Mouse (Mus musculus): Measurements from ENCODE around the gene Dab1.

Gene Dab1

DNA sequence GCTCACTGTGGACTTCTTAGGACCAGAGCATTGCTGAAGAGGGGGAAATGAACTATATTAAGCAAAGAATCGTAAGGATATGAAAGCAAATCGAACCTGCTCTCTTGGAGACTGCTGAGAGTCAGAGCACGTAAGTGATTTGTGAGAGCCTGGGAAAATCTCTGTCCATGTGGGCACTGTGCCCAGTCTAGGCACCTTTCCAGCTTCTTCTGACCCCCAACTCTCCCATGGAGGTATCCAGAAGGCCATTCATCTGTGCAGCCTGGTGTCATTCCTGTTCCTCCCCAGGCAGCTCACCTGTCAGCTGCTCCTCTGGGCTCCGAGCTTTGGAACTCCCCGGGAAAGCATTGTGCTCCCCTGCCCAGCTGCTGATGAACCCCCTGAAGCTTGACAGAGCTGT lies 389.2 kb downstream of the Dab1 start:
- peak; percentile 92 to 95 for DNase-seq

DNA sequence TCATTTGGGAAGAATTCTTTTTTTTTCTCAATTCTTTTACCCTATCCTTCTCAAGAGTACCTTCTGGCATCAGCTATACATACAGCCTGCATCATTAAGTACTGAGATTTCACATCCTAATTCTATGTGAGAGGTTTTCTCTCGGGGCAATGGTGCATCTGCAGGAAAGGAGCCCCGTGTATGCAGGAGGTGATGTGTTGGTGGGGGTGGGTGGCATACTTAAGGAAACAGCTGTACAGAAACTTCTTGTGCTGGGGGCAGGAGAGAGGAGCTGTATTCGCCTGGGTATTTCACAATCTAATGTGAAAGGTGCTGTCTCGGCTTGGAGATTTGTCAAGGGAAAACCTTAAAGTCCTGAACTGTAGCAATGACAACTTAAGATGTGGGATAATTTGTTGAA lies 392.5 kb downstream of the Dab1 start:
- no peak for DNase-seq

- no peak for DNase-seq
These were observed 393.0 kb downstream of the Dab1 start for GRCm38 (mm10) chr4:104012150-104012549.

DNA sequence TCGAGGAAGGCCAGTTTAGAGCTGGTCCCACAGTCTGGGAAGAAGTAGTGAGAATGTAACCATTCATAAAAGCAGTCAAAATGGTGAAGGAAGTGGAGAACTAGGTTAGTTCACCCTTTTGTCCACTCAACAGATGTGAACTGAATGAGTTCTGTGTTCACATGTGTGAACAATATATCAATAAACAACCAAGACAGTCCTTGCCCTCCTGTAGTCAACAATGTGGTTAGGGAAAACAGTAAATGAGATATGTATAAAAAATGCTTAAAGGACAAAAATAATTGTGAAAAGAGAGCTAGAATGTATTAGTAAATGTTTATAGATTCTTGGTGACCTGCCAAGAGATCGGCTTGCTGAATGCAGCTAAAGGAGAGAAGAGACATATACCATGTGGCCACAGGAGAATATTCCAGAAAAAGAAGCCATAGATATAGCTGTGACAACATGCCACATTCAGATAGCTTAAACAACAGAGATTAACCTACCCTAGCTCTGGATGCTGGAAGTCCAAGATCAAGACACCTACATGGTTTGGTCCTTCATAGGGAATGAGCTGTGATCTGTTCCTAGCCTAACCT lies 406.0 kb downstream of the Dab1 start:
- no peak for DNase-seq

- DNase-seq: no peak
These were observed 407.7 kb downstream of the Dab1 start for GRCm38 (mm10) chr4:104026834-104027233.

- no peak for DNase-seq
These were observed 408.1 kb downstream of the Dab1 start for GRCm38 (mm10) chr4:104027239-104027638.

- DNase-seq: no peak
These were observed 416.9 kb downstream of the Dab1 start for GRCm38 (mm10) chr4:104036091-104036490.

- DNase-seq: no peak
These were observed 420.4 kb downstream of the Dab1 start for GRCm38 (mm10) chr4:104039588-104039987.

- no peak for DNase-seq
These were observed 424.3 kb downstream of the Dab1 start for GRCm38 (mm10) chr4:104043441-104043840.

DNA sequence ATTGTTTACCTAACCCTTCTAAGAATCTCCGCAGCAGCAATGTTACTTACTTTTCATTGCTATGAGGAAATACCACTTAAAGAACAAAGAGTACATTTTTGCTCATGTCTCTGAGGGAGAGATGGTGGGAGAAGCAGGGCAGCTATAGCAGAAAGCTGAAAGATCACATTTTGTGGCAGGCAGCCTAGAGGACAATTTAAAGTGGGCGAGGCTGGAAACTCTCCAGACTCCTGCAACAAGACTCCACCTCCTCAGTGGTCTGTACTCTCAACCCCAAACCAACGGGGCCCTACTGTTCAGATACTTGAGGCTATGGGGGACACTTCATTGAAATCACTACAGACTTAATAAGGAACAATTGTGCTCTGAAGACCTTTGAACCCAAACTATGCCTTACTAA lies 425.5 kb downstream of the Dab1 start:
- no peak for DNase-seq

DNA sequence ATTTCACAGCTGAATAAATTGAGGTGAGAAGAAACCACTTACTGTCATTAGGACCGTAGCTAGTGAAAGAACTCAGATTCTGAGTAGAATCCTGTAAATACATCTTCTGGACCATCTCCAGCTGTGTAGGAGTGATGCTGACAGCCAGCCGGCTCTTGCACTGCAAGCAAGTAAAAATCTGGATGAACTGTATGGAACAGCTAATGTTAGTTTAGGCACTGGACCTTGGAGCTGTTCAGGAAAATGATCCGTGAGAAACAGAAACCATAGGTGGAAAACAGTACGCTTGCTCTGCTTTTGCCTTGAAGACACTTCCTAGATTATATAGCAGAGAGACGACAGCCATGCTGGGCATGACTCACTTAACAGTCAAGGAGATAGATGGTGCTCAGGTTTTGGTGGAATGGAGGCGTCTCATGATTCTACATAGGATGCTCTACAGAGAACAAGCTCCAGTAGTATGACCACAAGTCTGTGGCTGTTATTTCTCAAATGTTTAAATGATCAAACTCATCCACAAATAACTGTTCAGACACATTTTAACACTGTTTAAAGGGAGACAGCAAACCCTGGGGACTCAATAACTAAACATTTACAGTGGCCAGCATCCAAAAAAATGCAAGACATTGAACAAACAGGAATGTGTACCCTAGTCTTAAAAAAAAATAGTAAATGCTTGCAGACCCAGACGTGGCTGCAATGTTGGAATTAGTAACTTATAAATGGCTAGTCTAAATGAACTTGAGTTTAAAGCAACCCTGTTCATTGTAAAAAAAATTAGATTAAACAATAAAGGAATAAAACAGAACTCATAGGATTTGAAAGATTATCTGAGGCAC lies 429.0 kb downstream of the Dab1 start:
- DNase-seq: no peak

DNA sequence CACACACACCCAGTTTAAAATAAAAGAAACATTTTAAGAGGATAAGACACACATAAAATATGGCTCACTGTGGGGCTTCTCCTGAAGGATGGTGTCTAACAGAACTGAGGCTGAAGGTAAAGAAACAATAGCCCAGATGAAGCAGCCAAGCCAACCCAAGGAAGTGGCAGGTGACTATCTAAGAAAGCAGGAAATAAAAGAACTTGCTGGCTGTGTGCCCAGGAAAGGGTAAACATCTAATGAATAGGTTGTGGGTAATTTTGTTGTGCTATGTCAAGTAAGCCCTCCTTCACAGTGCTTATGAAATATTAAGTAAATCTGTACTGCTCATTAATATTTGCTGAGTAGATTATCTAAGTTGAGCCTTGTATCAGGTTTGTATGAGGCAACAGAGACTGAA lies 438.0 kb downstream of the Dab1 start:
- DNase-seq: no peak

- DNase-seq: no peak
These were observed 440.4 kb downstream of the Dab1 start for GRCm38 (mm10) chr4:104059569-104059968.

GRCm38 (mm10) chr4:104062356-104062755 lies 443.2 kb downstream of the Dab1 start:
- DNase-seq: peak; percentile 19 to 50

GRCm38 (mm10) chr4:104066901-104067300 lies 447.7 kb downstream of the Dab1 start:
- DNase-seq: no peak

- no peak for DNase-seq
These were observed 448.6 kb downstream of the Dab1 start for GRCm38 (mm10) chr4:104067748-104068147.

- no peak for DNase-seq
These were observed 452.1 kb downstream of the Dab1 start for GRCm38 (mm10) chr4:104071296-104071695.

GRCm38 (mm10) chr4:104073920-104074459 lies 454.8 kb downstream of the Dab1 start:
- no peak for DNase-seq

DNA sequence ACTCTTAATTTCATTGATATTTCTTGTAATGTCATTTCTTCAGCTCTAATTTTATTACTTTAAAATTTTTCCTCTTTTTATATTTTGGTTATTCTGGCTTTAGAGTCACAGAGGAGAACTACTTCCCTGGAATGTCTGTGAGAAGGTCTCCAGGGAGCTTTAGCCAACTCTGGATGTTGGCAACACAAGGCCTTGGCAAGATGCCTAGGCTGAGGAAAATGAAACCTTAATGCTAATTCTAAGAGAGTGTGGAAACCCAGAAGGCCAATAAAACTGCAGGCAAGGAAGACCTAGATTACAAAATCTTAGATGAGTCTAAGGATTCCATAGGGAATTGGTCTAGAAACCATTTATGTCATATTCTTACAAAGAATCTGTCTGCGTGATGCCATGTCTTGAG lies 458.6 kb downstream of the Dab1 start:
- DNase-seq: peak; percentile 48

DNA sequence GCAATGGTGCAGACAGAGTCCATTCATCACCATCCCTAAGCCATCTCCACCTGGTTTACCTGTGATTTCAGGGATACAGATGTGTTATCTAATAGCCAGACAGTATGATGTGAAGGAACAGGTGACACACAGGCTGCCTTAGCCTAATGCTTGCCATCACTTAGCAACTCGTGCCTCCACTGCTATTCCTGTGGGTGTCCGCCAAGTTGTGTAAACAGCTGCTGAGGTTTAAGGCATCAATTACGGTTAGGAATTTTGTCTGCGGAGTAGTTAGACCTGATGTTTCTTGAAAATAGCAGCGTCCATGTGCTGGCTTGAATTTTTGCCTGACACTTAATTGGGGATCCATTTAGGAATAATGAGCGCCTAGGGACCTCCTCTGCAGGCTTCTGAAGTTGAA lies 487.1 kb downstream of the Dab1 start:
- DNase-seq: no peak

DNA sequence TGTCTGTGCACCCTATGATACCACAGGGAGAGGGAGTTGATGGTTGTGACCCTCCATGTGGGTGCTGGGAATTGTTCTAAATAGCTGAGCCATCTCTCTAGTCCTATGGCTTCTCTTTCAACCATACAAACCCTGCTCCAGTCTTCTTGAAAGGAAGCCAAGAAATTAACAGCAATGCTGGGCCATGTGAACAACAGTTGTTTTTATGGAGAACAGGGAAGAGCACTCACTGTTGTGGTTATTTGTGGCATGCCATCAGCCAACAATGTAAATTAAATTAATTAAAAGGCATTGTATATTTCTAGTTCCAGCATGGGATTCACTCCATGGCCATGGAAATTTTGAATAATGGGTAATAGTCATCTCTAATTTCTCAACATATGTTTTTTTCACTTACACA lies 492.5 kb downstream of the Dab1 start:
- DNase-seq: no peak

DNA sequence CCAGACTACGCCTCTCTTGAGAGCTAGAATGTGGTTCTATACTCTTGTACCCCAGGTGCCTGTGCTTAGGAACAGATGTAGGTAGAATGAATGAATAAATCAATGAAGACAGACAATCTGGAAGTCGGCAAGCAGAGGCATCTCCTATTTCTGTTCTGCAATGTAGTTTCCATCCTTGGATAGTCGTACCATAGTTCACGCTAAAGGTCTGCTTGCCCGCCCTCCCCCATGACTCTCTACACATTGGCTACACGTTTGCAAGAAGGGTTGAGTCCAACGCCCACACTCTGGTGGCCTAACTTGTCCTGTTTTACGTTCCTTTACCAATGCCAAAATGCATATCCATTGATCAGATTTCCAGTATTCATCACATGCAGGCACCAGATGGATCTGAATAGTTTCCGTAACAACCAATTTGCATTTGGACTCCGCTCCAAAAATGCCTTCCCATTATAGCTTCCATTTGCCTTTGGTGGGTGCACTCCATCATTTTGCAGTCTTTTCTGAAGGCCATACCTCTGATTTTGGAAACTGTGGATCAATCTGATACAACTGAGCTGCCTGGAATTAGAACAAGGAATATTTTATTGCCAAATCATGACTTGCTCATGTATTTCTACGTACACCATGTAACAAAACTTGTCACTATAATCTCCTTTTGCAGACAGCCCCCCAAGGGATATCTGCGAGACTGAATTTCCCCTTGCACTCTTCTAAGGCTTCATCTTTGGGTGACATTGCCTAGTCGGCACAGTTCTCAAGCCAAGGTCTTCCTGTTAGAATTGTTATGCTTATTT lies 494.2 kb downstream of the Dab1 start:
- peak in 1 of 2 experiments; percentile 6 for DNase-seq

GRCm38 (mm10) chr4:104114006-104114361 lies 494.8 kb downstream of the Dab1 start:
- DNase-seq: peak; percentile 15 to 23

DNA sequence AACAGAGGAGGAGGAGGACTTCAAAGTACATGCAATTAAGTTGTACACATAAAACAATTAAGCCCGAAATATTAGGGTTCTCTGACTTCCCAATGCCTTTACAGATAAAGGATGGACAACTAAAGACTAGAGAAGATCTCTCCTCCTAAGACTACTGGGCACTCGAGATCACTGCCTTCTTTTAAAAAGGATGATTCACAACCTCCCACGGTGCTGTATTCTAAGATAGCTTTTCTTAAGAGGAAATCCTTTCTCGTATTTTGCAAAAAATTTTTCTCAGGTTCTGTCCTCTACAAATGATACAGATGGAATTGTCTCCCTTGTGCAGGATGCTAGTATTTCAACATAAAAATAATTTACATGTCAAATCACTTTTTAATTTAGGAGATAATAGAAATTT lies 500.9 kb downstream of the Dab1 start:
- DNase-seq: no peak
